Mouse (Mus musculus) heart, adult 2 months (tissue): ENCODE data around the gene Narfl.

Experiments
- EP300 ChIP-seq: fragments of 200-500 bp; IDR thresholded peaks from 2 replicates; pipeline ENCODE4 v1.6.1; 2011; ENCODE audit warnings: low read depth, low read length, control low read depth; ENCODE audit not compliant: insufficient read depth
- POLR2A ChIP-seq: fragments of 200-500 bp; IDR thresholded peaks from 2 replicates; pipeline ENCODE4 v1.6.1; 2011; ENCODE audit warnings: mild to moderate bottlenecking, low read depth, low read length, control low read depth; ENCODE audit not compliant: insufficient read depth

DNA sequence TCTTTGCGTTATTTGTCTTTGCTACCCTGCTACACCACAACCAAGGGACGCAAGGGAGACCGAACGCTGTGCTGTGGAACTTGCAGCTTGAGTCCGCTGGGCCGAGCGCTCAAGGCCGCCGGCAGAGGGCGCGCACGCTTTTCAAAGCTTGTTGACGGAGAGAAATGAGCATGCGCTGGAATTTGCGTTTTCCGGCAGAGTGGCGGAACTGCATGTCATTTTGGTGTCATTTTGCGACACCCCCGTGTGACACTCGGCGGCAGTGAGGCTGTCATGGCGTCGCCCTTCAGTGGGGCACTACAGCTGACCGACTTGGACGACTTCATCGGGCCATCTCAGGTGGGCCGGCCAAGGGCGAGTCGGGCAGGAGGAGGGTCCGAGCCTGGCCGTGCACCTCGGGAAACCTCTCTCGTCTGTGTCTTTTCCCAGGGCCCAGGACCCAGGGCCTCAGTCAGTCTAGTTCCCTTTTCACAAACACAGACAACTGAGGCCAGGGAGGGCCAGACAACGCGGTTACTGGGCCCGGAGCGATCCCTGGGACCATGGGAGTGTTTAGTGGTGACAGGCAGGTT, at the start of gene Narfl:
- TF ChIP-seq EP300 (peak; percentile 98), POLR2A (peak; percentile 86)
